Mouse (Mus musculus): Measurements from ENCODE around the gene Vmn1r21. TPM values are rescaled to one million over a fixed set of nuclear protein-coding genes. Genes with fewer than 3 reads are reported as not detected.
"Not testable (repeated sequence)": the region's sequence is repeated elsewhere in the genome, so short reads cannot be mapped to it uniquely, and the experiment has no call there.

Gene Vmn1r21
- polyA plus RNA-seq (2015; fragmentation: Nextera tagmentation; extraction: Ambion mirVana), result not detected in 2 replicates

DNA sequence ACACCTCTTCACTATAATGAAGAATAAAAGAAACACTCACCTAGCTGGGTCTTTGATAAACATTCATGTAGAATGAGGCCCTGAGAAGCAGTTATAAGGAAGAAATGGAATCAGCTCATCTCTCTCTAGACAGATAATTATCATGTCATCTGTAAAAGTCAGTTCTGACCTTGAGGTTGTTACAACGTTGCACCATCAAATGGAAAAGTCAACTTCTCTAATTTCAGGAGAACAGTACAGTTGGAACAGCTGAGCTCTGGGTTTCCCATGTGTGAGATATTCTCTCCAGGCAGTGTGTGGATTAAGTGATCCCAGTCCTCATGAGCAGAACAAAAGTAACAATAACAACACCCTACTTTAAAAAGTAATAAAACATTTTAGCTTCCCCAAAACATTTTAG lies at the start of gene Vmn1r21:
TSS of gene Vmn1r21 (minus strand) at position 58 of the 400 bp plus-strand sequence.
- H3K4me1 ChIP-seq (replicated peaks), result no peaks in the 10 kb centered on the region
- no peaks in the 10 kb centered on the region for H3K9me3 ChIP-seq (replicated peaks)
- H3K27me3 ChIP-seq, result no peaks in the 10 kb centered on the region
- no peak within 1 kb of the TSS for H3K27ac ChIP-seq
- H3K36me3 ChIP-seq, result no peaks in the 10 kb centered on the region
- DNase-seq, result no peak
- H3K4me3 ChIP-seq (replicated peaks), result no peak within 1 kb of the TSS
- ATAC-seq (ENCODE audit: low read depth), result no peak
- H3K4me2 ChIP-seq, result no peak within 1 kb of the TSS
- H3K9ac ChIP-seq, result no peak within 1 kb of the TSS
- WGBS (ENCODE audit: insufficient replicate concordance), result 23% methylated on average over 1 of the region's 1 CpGs

DNA sequence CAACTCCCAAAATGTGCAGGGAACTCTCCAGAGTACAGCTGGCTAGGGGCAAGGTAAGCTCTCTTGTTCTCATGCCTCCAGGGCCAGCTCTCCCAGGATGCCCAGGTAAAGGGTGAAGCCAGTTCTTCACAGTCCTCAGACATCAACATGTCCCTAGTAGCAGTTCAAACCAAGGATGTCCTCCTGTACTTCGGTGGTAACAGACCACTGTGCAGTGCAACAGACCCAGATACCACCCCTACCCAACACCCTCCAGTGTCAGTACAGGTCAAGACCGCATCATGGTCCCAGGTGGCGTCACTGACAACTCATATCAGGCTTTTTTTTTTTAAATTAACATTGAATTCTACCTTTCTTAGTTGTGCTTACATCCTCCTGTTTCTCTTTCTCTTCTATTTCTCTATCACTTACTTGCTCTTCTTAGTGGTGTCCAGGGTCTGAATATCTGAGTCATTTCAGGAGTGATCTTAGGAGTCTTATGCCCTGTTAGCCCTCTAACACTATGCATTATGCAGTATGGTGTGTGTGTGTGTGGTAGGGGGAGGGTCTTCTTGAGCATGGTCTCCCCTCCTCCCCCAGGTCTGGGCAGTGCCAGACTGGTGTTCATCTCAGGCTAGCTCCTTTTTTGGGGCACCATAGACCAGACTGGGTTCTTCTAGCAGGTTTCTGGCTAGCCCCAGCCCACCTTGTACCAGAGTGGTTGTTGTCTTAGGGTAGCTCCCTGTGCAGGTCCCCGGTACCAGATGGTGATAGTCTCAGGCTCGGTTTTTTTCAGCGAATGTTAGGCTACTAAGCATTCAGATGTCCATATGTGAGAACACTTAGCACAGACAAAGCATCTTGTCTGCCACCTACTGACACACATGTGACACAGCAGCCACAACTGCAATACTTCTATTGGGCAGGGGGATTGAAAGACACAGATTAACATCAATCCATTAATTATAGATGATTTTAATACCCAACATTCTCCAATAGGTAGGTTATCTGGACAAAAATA lies 9.2 kb upstream of the Vmn1r21 start:
- H3K27me3 ChIP-seq, result no peaks in the 10 kb centered on the region
- peaks cover 6% of the 10 kb centered on the region for H3K4me1 ChIP-seq (replicated peaks)
- H3K9ac ChIP-seq, result peak overlapping the region; percentile 49; the same call in 1 of the 2 replicates
- H3K4me3 ChIP-seq (replicated peaks), result no peak overlapping the region
- DNase-seq, result peak; percentile 31
- H3K9me3 ChIP-seq (replicated peaks), result no peaks in the 10 kb centered on the region
- H3K36me3 ChIP-seq, result no peaks in the 10 kb centered on the region
- ATAC-seq (ENCODE audit: low read depth), result peak; percentile 82
- WGBS (ENCODE audit: insufficient replicate concordance), result 41% methylated on average over 6 of the region's 6 CpGs
- H3K4me2 ChIP-seq, result 0 out of 2 replicates have a peak overlapping the region, but pooled peaks have one; percentile 4
- no peak overlapping the region for H3K27ac ChIP-seq

DNA sequence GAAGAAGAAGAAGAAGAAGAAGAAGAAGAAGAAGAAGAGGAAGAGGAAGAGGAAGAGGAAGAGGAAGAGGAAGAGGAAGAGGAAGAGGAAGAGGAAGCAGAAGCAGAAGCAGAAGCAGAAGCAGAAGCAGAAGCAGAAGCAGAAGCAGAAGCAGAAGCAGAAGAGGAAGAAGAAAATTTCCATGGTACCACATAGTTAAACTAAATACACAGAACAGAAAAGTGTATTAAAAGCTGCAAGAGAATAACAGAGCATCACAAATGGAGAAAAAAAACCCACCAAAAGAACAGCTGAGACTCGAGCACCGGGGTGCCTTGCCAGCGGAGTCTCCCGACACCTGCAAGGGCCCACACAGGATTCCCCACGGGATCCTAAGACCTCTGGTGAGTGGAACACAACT lies 1.0 kb upstream of the Vmn1r21 start:
- not testable (repeated sequence) for H3K27me3 ChIP-seq; DNase-seq; H3K4me3 ChIP-seq (replicated peaks); H3K9ac ChIP-seq; H3K27ac ChIP-seq; H3K9me3 ChIP-seq (replicated peaks); ATAC-seq (ENCODE audit: low read depth); H3K4me2 ChIP-seq; H3K36me3 ChIP-seq; H3K4me1 ChIP-seq (replicated peaks)
- WGBS (ENCODE audit: insufficient replicate concordance), result 80% methylated on average over 5 of the region's 5 CpGs

DNA sequence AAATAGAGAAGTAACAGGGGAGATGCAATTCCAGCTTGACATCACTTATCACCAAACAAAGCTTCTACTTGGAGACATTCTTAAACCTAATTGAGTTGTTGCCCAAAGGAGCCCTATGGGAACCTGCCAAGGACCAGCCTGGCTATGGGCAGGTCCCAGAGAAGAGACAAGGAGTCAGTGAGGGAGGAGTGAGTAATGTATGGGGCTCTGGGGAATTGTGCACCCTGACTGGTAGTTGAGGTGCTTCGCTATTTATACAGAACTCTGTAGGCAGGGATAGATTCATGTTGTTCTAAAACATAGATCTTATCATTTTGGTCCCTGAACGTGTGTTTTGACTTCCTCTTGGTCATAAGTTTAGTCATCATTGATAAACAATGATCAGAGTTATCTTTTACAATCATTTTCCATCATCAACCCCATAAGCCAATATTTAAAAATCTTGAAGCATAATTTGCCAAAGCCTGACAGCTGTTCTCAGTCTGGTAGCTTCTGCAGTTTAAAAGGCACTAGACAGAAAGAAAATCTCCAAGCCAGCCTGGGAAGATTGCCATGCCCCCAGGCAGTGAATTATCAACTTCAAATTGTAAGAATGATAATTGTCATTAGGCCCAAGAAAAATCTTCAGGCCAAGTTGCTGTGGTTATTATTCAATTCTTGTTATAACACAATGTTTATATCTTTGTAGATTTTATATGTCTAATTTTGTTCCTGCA lies 10.3 kb downstream of the Vmn1r21 start:
- Histone ChIP-seq H3K4me1 (replicated peaks) (no peaks in the 10 kb centered on the region), H3K27ac (no peak overlapping the region), H3K36me3 (no peaks in the 10 kb centered on the region), H3K9me3 (replicated peaks) (no peaks in the 10 kb centered on the region), H3K27me3 (peaks cover 6% of the 10 kb centered on the region; the same call in 1 of the 2 replicates), H3K9ac (no peak overlapping the region), H3K4me3 (replicated peaks) (no peak overlapping the region), H3K4me2 (no peak overlapping the region)
- DNase-seq (no peak), ATAC-seq (ENCODE audit: low read depth) (no peak)
- WGBS (ENCODE audit: insufficient replicate concordance), result 41% methylated on average over 2 of the region's 2 CpGs

DNA sequence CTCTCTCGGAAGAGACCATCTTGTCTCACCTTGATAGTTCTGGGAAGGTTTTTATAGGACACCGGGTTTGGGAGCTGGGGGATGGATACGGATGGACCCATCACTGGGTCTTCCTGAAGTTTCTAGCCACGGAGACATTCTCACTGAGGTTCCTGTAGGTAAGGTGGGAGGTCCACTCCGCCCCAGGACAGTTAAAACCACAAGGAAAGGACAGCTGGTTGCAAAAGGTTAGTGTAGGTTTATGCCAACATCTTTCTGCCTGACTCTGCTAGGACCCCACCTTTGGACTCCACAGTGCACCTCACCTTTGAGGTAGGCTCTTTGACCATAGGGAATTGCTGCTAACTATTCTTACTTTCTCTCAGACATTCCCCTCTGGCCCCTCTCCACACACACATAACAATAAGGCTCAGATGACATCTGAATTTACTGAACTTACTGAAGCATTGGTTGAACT lies 24.9 kb downstream of the Vmn1r21 start:
- H3K4me3 ChIP-seq (replicated peaks), result peak overlapping the region; percentile 88
- WGBS (ENCODE audit: insufficient replicate concordance), result 6% methylated on average over 5 of the region's 5 CpGs
- no peaks in the 10 kb centered on the region for H3K36me3 ChIP-seq
- ATAC-seq (ENCODE audit: low read depth), result peak; percentile 10; the same call in 1 of the 2 replicates
- no peaks in the 10 kb centered on the region for H3K9me3 ChIP-seq (replicated peaks)
- DNase-seq, result no peak
- H3K9ac ChIP-seq, result peak overlapping the region; percentile 98
- H3K27ac ChIP-seq, result peak overlapping the region; percentile 92
- peak overlapping the region; percentile 76 for H3K4me2 ChIP-seq
- H3K27me3 ChIP-seq, result no peaks in the 10 kb centered on the region
- peaks cover 40% of the 10 kb centered on the region for H3K4me1 ChIP-seq (replicated peaks)

DNA sequence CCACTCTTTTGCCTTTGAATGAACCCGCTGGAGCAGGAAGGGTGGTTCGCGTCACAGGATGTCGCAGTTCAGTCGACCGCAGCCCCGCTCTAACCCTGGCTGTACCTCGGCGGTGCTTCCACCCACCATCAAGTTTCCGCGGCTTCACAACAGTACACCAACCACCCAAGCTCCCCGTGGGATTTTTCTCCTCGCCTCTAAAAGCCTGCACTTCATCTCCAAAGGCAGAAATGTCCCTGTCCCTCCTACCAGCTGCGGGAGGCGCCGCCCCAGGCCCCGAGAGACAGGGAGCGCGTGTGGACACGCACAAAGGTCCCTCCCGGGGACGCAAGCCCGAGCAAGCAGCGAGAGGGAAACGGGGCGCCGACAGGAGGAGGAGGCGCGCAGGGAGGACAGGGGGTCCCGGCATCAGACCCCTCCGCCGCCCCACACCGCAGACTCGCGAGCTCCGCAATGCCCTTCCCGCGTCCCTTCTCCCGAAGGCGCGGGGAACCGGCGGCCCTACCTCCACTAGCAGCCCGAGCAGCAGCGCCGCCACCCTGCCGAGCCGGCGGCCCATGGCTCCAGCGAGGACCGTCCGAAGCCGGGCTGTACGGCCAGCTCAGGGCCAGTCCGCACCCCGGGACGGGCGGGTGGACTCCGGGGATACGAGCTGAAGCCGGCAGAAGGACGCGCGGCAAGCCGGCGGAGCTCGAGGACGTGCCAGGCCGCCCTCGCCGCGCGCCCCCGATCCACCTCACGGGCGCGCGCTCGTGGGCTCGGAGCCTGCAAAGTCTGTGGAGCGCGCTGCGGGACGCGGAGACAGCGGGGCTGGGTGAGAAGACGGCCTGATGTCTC lies 25.5 kb downstream of the Vmn1r21 start, which contains the start of gene Vopp1:
TSS of gene Vopp1 (minus strand) at position 738 of the 837 bp plus-strand sequence.
- under 1% methylated on average over 86 of the region's 87 CpGs for WGBS (ENCODE audit: insufficient replicate concordance)
- ATAC-seq (ENCODE audit: low read depth), result peak; percentile 85

DNA sequence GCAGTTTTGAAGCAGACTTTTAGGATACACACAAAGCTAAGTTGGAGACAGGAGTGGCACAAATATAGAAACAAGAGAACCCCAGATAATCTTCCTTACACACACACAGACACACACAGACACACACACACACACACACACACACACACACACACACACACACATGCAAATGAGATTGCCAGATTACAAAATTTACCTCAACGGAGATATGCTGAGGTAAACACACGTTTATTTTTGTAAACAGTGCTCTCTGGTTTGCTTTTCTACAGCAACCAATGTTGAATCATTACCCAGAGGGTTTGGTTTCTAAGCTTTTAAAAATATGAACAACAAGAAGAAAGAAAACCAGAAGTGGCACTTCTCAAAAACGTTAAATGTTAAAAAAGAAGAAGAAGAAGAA lies 26.7 kb downstream of the Vmn1r21 start:
- peak overlapping the region; percentile 68 for H3K27ac ChIP-seq
- H3K9me3 ChIP-seq (replicated peaks), result no peaks in the 10 kb centered on the region
- H3K27me3 ChIP-seq, result no peaks in the 10 kb centered on the region
- DNase-seq (no peak), ATAC-seq (ENCODE audit: low read depth) (no peak)
- no peaks in the 10 kb centered on the region for H3K36me3 ChIP-seq
- peaks cover 36% of the 10 kb centered on the region for H3K4me1 ChIP-seq (replicated peaks)
- peak overlapping the region; percentile 88 for H3K4me3 ChIP-seq (replicated peaks)
- H3K9ac ChIP-seq, result peak overlapping the region; percentile 61
- H3K4me2 ChIP-seq, result peak overlapping the region; percentile 57
- 7% methylated on average over 3 of the region's 3 CpGs for WGBS (ENCODE audit: insufficient replicate concordance)

More for the DNA sequence above, 25.5 kb downstream of the Vmn1r21 start, which contains the start of gene Vopp1:
- Histone ChIP-seq H3K4me2 (peak within 1 kb of the TSS; percentile 76), H3K9me3 (replicated peaks) (no peaks in the 10 kb centered on the region), H3K4me1 (replicated peaks) (peaks cover 40% of the 10 kb centered on the region), H3K9ac (peak within 1 kb of the TSS; percentile 98), H3K27ac (peak within 1 kb of the TSS; percentile 92), H3K27me3 (no peaks in the 10 kb centered on the region), H3K36me3 (no peaks in the 10 kb centered on the region), H3K4me3 (replicated peaks) (peak within 1 kb of the TSS; percentile 88)
- peak; percentile 66 for DNase-seq

DNA sequence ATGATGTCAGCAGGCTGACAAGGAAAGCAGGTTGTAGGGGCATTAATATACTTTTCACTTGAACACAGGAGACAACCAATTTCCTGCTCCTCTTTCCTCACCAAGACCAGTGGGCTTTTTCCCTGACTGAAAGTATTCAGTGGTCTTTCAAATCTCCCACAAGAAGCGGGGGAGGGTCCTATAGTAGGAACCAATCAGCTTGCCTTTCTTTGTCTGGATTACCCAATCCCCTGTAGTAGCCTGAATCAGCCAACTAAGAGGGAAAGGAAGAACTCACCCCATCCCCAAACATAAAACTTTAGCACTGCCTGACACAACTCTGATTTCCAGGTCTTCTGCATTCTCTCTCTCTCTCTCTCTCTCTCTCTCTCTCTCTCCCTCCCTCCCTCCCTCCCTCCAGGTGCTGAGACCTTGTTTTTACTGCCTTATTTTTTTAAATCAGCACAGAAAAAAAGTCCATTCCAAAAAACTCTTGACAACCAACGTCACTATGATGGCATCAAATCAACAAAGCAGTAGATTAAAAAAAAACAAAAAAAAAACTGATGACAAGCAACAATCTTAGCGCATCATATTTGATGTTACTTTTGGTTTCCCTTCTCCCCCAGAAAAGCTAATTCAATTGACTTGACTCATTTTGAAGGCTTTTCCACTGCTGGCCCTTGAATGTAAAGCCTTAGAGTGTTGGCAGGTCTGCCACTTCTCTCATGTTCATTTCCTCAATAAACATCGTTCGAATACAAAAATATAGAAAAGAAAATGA lies 27.3 kb downstream of the Vmn1r21 start:
- Histone ChIP-seq H3K27ac (peak overlapping the region; percentile 68), H3K9me3 (replicated peaks) (no peaks in the 10 kb centered on the region), H3K27me3 (no peaks in the 10 kb centered on the region), H3K9ac (peak overlapping the region; percentile 61), H3K36me3 (no peaks in the 10 kb centered on the region), H3K4me1 (replicated peaks) (peaks cover 36% of the 10 kb centered on the region), H3K4me2 (peak overlapping the region; percentile 57), H3K4me3 (replicated peaks) (peak overlapping the region; percentile 88)
- no peak for ATAC-seq (ENCODE audit: low read depth)
- WGBS (ENCODE audit: insufficient replicate concordance), result 59% methylated on average over 5 of the region's 5 CpGs
- no peak for DNase-seq

DNA sequence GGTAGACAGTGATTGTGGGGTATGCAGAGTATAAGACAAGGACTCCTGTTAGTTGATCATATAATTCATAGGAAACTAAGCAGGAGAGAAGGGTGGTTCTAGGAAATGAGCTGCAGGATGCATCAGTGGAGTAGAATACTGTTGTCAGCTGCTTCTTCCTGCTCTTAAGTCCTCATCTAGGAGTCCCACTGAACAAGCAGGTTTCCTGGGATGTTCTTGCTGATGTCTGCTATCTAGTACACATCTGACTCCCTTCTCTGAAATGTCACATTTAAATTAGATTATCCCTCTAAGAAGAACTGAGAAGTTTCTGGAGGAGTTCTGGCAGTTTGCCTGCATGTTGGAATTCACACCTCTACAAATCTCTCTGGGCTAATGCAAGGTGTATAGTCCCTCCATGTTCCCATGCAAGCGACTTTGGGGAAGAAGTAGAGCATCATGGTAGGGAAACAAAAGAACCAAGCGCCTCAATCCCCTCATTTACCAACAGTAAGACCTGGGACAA lies 35.7 kb downstream of the Vmn1r21 start:
- 0 out of 2 replicates have a peak, but pooled peaks cover 2% of the 10 kb centered on the region for H3K36me3 ChIP-seq
- H3K27me3 ChIP-seq, result no peaks in the 10 kb centered on the region
- 76% methylated on average over 2 of the region's 2 CpGs for WGBS (ENCODE audit: insufficient replicate concordance)
- no peak overlapping the region for H3K27ac ChIP-seq
- no peaks in the 10 kb centered on the region for H3K9me3 ChIP-seq (replicated peaks)
- no peak overlapping the region for H3K9ac ChIP-seq
- peaks cover 30% of the 10 kb centered on the region for H3K4me1 ChIP-seq (replicated peaks)
- no peak overlapping the region for H3K4me3 ChIP-seq (replicated peaks)
- no peak for DNase-seq
- no peak for ATAC-seq (ENCODE audit: low read depth)
- H3K4me2 ChIP-seq, result no peak overlapping the region
